Comparison of ENCODE assay signal across 11 mouse cellular contexts in the genomic region with DNA sequence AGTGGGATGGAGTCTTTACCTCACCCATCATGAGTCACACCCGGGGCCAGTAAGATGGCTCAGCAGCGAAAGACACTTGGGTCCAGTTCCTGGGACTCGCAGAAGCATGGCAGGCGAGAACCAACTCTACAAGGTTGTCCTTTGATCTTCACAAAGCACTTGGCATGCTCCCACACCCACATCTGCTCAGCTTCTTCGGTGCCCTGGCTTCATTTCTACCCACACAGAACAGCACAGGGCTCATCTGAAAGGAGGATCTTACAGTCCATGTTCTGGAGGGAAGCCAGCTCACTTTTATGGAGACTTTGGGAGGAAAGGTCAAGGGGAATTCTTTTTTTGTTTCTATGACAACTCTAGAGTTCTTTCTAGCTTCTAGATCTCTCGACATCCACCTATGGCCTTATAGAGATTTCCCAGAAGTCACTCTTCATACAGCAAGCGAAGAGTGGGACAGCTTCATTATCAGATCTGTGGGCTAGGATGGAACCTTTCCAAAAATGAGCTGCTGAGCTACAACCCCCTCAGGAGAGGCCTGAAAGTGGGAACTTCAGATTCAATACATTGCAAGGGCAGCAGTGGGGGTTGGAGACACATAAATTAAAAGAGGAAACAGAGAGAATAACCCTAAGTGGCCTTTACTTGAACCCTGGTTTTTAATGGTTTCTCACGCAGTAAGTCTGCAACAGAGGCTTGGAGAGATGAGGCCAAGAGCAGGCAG. TPM values are rescaled to one million over a fixed set of nuclear protein-coding genes. Genes with fewer than 3 reads are reported as not detected.
A peak's percentile ranks its signal among the peaks of the same experiment; 100 is the strongest.
DNase-seq lines count a peak whose midpoint lies in the region; ATAC-seq and TF ChIP-seq lines count a peak whose summit lies in the region.
"Had no signal": no experiment of that assay in that cellular context is flagged by ENCODE, and none has a peak within 500 bp of the region (broad histone marks: within the 10 kb centered on the region; RNA-seq: fewer than 3 reads in every experiment).

No protein-coding gene starts in this region.

- no peaks in the 10 kb centered on the region for H3K9me3 ChIP-seq in midbrain, postnatal 0 days (ENCODE audit: low read length)
- H3K9me3 ChIP-seq in midbrain, embryonic 14.5 days (ENCODE audit: control insufficient read depth, low read length) = no peaks in the 10 kb centered on the region
- H3K9me3 ChIP-seq: forebrain, embryonic 13.5 days; liver, embryonic 15.5 days had no signal

- 65% methylated on average over 8 of the region's 8 CpGs for WGBS in midbrain, postnatal 0 days
- 76% methylated on average over 8 of the region's 8 CpGs for WGBS in midbrain, embryonic 14.5 days

- H3K36me3 ChIP-seq in midbrain, postnatal 0 days (ENCODE audit: insufficient read depth, low read length) = no peaks in the 10 kb centered on the region
- no peaks in the 10 kb centered on the region for H3K36me3 ChIP-seq in midbrain, embryonic 14.5 days (ENCODE audit: control insufficient read depth, insufficient read depth, low read length)
- H3K36me3 ChIP-seq: liver, embryonic 15.5 days had no signal

- peak; percentile 33 for DNase-seq in midbrain, postnatal 0 days (ENCODE audit: low spot score)
- no peak for DNase-seq in midbrain, embryonic 14.5 days
- peak; percentile 72 for DNase-seq in adrenal gland, adult 2 months
- DNase-seq in layer of hippocampus, adult 8-10 months (ENCODE audit: low spot score in 2 of 2) = no peak
- no peak for DNase-seq in left cerebral cortex, postnatal 36 days (ENCODE audit: low spot score in 2 of 2)
- DNase-seq: cerebellum, adult 2 months; gastrocnemius, postnatal 25 days had no signal

- H3K9ac ChIP-seq in midbrain, postnatal 0 days (replicated peaks; ENCODE audit: low read length, poor library complexity, severe bottlenecking) = no peak overlapping the region
- no peak overlapping the region for H3K9ac ChIP-seq in midbrain, embryonic 14.5 days (replicated peaks; ENCODE audit: low read length)
- H3K9ac ChIP-seq: forebrain, embryonic 13.5 days; liver, embryonic 15.5 days had no signal

- no peaks in the 10 kb centered on the region for H3K4me1 ChIP-seq in midbrain, postnatal 0 days (ENCODE audit: insufficient read depth, low read length)
- H3K4me1 ChIP-seq in midbrain, embryonic 14.5 days (ENCODE audit: control insufficient read depth, insufficient read depth, low read length) = no peaks in the 10 kb centered on the region
- peaks cover 3% of the 10 kb centered on the region; the same call in 1 of the 2 replicates for H3K4me1 ChIP-seq in brown adipose tissue, adult 24 weeks (ENCODE audit: control insufficient read depth, insufficient read depth, insufficient read length, low read length)
- H3K4me1 ChIP-seq: forebrain, embryonic 13.5 days had no signal

- H3K27ac ChIP-seq in midbrain, postnatal 0 days (ENCODE audit: low read depth, low read length) = no peak overlapping the region
- H3K27ac ChIP-seq in midbrain, embryonic 14.5 days (replicated peaks; ENCODE audit: low read depth, low read length) = no peak overlapping the region
- 0 out of 2 replicates have a peak overlapping the region, but pooled peaks have one; percentile 43 for H3K27ac ChIP-seq in brown adipose tissue, adult 24 weeks (replicated peaks; ENCODE audit: low read depth, low read length)
- H3K27ac ChIP-seq: forebrain, embryonic 13.5 days; liver, embryonic 15.5 days had no signal

- no peak overlapping the region for H3K4me2 ChIP-seq in midbrain, postnatal 0 days (ENCODE audit: low read depth, low read length, poor library complexity, severe bottlenecking)
- H3K4me2 ChIP-seq in midbrain, embryonic 14.5 days (ENCODE audit: low read length) = no peak overlapping the region
- H3K4me2 ChIP-seq: forebrain, embryonic 13.5 days; liver, embryonic 15.5 days had no signal

- no peak for ATAC-seq in midbrain, postnatal 0 days (ENCODE audit: low FRiP score)
- ATAC-seq in midbrain, embryonic 14.5 days (ENCODE audit: low FRiP score, low TSS enrichment) = no peak
- ATAC-seq in monocyte, adult 5-6 weeks (replicated peaks; ENCODE audit: insufficient number of reproducible peaks, low FRiP score, low TSS enrichment, poor library complexity, severe bottlenecking) = peak; percentile 36; the same call in 1 of the 2 replicates
- ATAC-seq: forebrain, embryonic 13.5 days had no signal

- no peak overlapping the region for H3K4me3 ChIP-seq in midbrain, postnatal 0 days (ENCODE audit: low read depth, low read length)
- no peak overlapping the region for H3K4me3 ChIP-seq in midbrain, embryonic 14.5 days (replicated peaks; ENCODE audit: low read depth, low read length)
- H3K4me3 ChIP-seq in brown adipose tissue, adult 24 weeks (ENCODE audit: insufficient read depth, low read depth, low read length) = no peak overlapping the region
- H3K4me3 ChIP-seq: forebrain, embryonic 13.5 days; liver, embryonic 15.5 days had no signal

- intact Hi-C loops in left cerebral cortex, postnatal 36 days (cut with DNase I) = no loop called here

- H3K27me3 ChIP-seq in midbrain, postnatal 0 days (ENCODE audit: insufficient read depth, low read length) = no peaks in the 10 kb centered on the region
- no peaks in the 10 kb centered on the region for H3K27me3 ChIP-seq in midbrain, embryonic 14.5 days (ENCODE audit: control insufficient read depth, insufficient read depth, low read length)
- H3K27me3 ChIP-seq: forebrain, embryonic 13.5 days; liver, embryonic 15.5 days had no signal

- TF ChIP-seq CTCF in midbrain, postnatal 0 days (IDR thresholded peaks at IDR 0.05) = no peak

RNA-seq across cellular contexts. Expression of a gene that starts 13.6 kb away (rescaled TPM):
- total RNA-seq in midbrain, postnatal 0 days (2014; rRNA removed) = 217 and 224 TPM in 2 replicates
- 328 and 334 TPM in 2 replicates for polyA plus RNA-seq in midbrain, postnatal 0 days (2015; fragmentation: Nextera tagmentation; extraction: Ambion mirVana)
- polyA plus RNA-seq in midbrain, embryonic 14.5 days (2014; fragmentation: Nextera tagmentation; extraction: Ambion mirVana) = 410 and 413 TPM in 2 replicates
- 100 to 1,000 TPM; 308 to 315 TPM for total RNA-seq in adrenal gland, adult 2 months (2021)
- polyA plus RNA-seq in adrenal gland, adult 2 months (2012; rRNA removed) = 5.2 and 5.3 TPM in 2 replicates
- polyA plus RNA-seq in brown adipose tissue, adult 24 weeks (2012; ENCODE audit: insufficient read depth, insufficient read length, missing spikeins) = 55.2 and 82.1 TPM in 2 replicates
- 1,238 to 1,537 TPM (median 1,512 TPM) in 3 replicates for total RNA-seq in monocyte, adult 5-6 weeks (2017)
- total RNA-seq in layer of hippocampus, adult 8-10 months (2022) = 100 to 1,000 TPM; 157 to 258 (median 206) TPM
- total RNA-seq in left cerebral cortex, postnatal 36 days (2021) = 100 to 1,000 TPM; 164 to 189 TPM

RNA-seq across cellular contexts. Expression of a gene that starts 24.3 kb away (rescaled TPM):
- total RNA-seq in midbrain, postnatal 0 days (2014; rRNA removed) = 24.1 and 26.7 TPM in 2 replicates
- 13.7 and 14.1 TPM in 2 replicates for polyA plus RNA-seq in midbrain, postnatal 0 days (2015; fragmentation: Nextera tagmentation; extraction: Ambion mirVana)
- polyA plus RNA-seq in midbrain, embryonic 14.5 days (2014; fragmentation: Nextera tagmentation; extraction: Ambion mirVana) = 11.2 and 13.1 TPM in 2 replicates
- 10 to 100 TPM; 27.4 to 34.2 TPM for total RNA-seq in adrenal gland, adult 2 months (2021)
- 2.9 and 3.2 TPM in 2 replicates for polyA plus RNA-seq in adrenal gland, adult 2 months (2012; rRNA removed)
- polyA plus RNA-seq in brown adipose tissue, adult 24 weeks (2012; ENCODE audit: insufficient read depth, insufficient read length, missing spikeins) = 11.1 and 24.9 TPM in 2 replicates
- total RNA-seq in monocyte, adult 5-6 weeks (2017) = 79.2 to 105 TPM (median 81.8 TPM) in 3 replicates
- 10 to 100 TPM; 52.3 to 61.4 (median 57.4) TPM for total RNA-seq in layer of hippocampus, adult 8-10 months (2022)
- total RNA-seq in left cerebral cortex, postnatal 36 days (2021) = 10 to 100 TPM; 56.2 to 57.8 TPM

RNA-seq across cellular contexts. Expression of a gene that starts 25.8 kb away (rescaled TPM):
- 14.6 and 18.3 TPM in 2 replicates for total RNA-seq in midbrain, postnatal 0 days (2014; rRNA removed)
- polyA plus RNA-seq in midbrain, postnatal 0 days (2015; fragmentation: Nextera tagmentation; extraction: Ambion mirVana) = 17.8 and 18.8 TPM in 2 replicates
- polyA plus RNA-seq in midbrain, embryonic 14.5 days (2014; fragmentation: Nextera tagmentation; extraction: Ambion mirVana) = 6.9 and 8.2 TPM in 2 replicates
- 10 to 100 TPM in 1 of 2 experiments, 1 to 10 TPM in 1; 8.2 to 12.2 TPM for total RNA-seq in adrenal gland, adult 2 months (2021)
- 7.9 and 8.9 TPM in 2 replicates for polyA plus RNA-seq in adrenal gland, adult 2 months (2012; rRNA removed)
- 1.5 and 5.1 TPM in 2 replicates for polyA plus RNA-seq in brown adipose tissue, adult 24 weeks (2012; ENCODE audit: insufficient read depth, insufficient read length, missing spikeins)
- not detected in 3 replicates for total RNA-seq in monocyte, adult 5-6 weeks (2017)
- 10 to 100 TPM; 10.8 to 15.0 (median 11.9) TPM for total RNA-seq in layer of hippocampus, adult 8-10 months (2022)
- 1 to 10 TPM; 6.7 to 9.1 TPM for total RNA-seq in left cerebral cortex, postnatal 36 days (2021)

Comparison
In these comparisons a context has a peak if more than half of its experiments do, and no peak if none do; other contexts are left out.
1. DNase-seq: peak in midbrain, postnatal 0 days (single experiment) and adrenal gland, adult 2 months (single experiment); none in midbrain, embryonic 14.5 days (single experiment), layer of hippocampus, adult 8-10 months (0 of 2) and left cerebral cortex, postnatal 36 days (0 of 2).